8 mouse cellular contexts compared by ENCODE assay signal in genomic region chr4:40471880-40472279, GRCm38 (mm10). TPM values are rescaled to one million over a fixed set of nuclear protein-coding genes. Genes with fewer than 3 reads are reported as not detected.
DNase-seq lines count a peak whose midpoint lies in the region; ATAC-seq and TF ChIP-seq lines count a peak whose summit lies in the region.

Tmem215 (plus strand) TSS chr4:40472180.

- no peak for TF ChIP-seq CTCF in spleen, adult 2 months (IDR thresholded peaks at IDR 0.05; ENCODE audit: extremely low read depth, insufficient read depth, insufficient read length, insufficient replicate concordance)
- no peak for TF ChIP-seq CTCF in liver, embryonic 14.5 days (IDR thresholded peaks at IDR 0.05; ENCODE audit: low read depth)

- H3K27me3 ChIP-seq in heart, embryonic 12.5 days (replicated peaks), result peaks cover 36% of the 10 kb centered on the region
- H3K27me3 ChIP-seq in spleen, adult 2 months (ENCODE audit: control insufficient read depth, insufficient read depth, low read length), result no peaks in the 10 kb centered on the region
- peaks cover 14% of the 10 kb centered on the region for H3K27me3 ChIP-seq in liver, embryonic 14.5 days (ENCODE audit: control insufficient read depth, insufficient read depth, low read length)

- no peak for TF ChIP-seq EP300 in liver, embryonic 14.5 days (IDR thresholded peaks at IDR 0.05; ENCODE audit: low read depth)

- no peak within 1 kb of the TSS for H3K27ac ChIP-seq in heart, embryonic 12.5 days (ENCODE audit: poor library complexity, severe bottlenecking)
- H3K27ac ChIP-seq in spleen, adult 2 months (ENCODE audit: insufficient read depth, low read length), result peak within 1 kb of the TSS; percentile 39
- no peak within 1 kb of the TSS for H3K27ac ChIP-seq in liver, embryonic 14.5 days

- WGBS in heart, embryonic 12.5 days, result 75% methylated on average over 10 of the region's 10 CpGs
- 83% methylated on average over 10 of the region's 10 CpGs for WGBS in spleen, adult 2 months
- WGBS in liver, embryonic 14.5 days (ENCODE audit: insufficient replicate concordance), result 59% methylated on average over 10 of the region's 10 CpGs

- no peaks in the 10 kb centered on the region for H3K9me3 ChIP-seq in heart, embryonic 12.5 days (replicated peaks)
- no peaks in the 10 kb centered on the region for H3K9me3 ChIP-seq in liver, embryonic 14.5 days (ENCODE audit: control insufficient read depth, low read length)

- peak within 1 kb of the TSS; percentile 81 for H3K4me2 ChIP-seq in heart, embryonic 12.5 days
- peak within 1 kb of the TSS; percentile 13; the same call in 1 of the 2 replicates for H3K4me2 ChIP-seq in liver, embryonic 14.5 days (ENCODE audit: low read depth)

- H3K4me3 ChIP-seq in heart, embryonic 12.5 days, result peak within 1 kb of the TSS; percentile 51
- peak within 1 kb of the TSS; percentile 19; the same call in 1 of the 2 replicates for H3K4me3 ChIP-seq in spleen, adult 2 months (ENCODE audit: extremely low read depth, insufficient read depth, insufficient read length)
- peak within 1 kb of the TSS in 1 of 2 experiments; percentile 3; a peak in 1 of 4 replicates for H3K4me3 ChIP-seq in liver, embryonic 14.5 days (ENCODE audit: insufficient read depth in 1 of 2, low read depth in 2 of 2, low read length in 2 of 2)

- H3K36me3 ChIP-seq in heart, embryonic 12.5 days, result no peaks in the 10 kb centered on the region
- no peaks in the 10 kb centered on the region for H3K36me3 ChIP-seq in spleen, adult 2 months (ENCODE audit: control insufficient read depth, insufficient read depth, low read length)
- H3K36me3 ChIP-seq in liver, embryonic 14.5 days (replicated peaks; ENCODE audit: control insufficient read depth, insufficient read depth, low read depth), result no peaks in the 10 kb centered on the region

- no peak for ATAC-seq in heart, embryonic 12.5 days (ENCODE audit: insufficient number of reproducible peaks, low FRiP score)
- ATAC-seq in liver, embryonic 14.5 days (ENCODE audit: insufficient read depth), result no peak
- ATAC-seq in cerebellum, adult (ENCODE audit: insufficient number of reproducible peaks, low FRiP score, low TSS enrichment), result no peak

- peak within 1 kb of the TSS; percentile 64; the same call in 1 of the 2 replicates for H3K9ac ChIP-seq in heart, embryonic 12.5 days
- H3K9ac ChIP-seq in liver, embryonic 14.5 days (replicated peaks), result no peak within 1 kb of the TSS

- peaks cover 5% of the 10 kb centered on the region; the same call in 1 of the 2 replicates for H3K4me1 ChIP-seq in heart, embryonic 12.5 days (replicated peaks)
- no peaks in the 10 kb centered on the region for H3K4me1 ChIP-seq in spleen, adult 2 months (ENCODE audit: control insufficient read depth, insufficient read depth, insufficient read length)
- H3K4me1 ChIP-seq in liver, embryonic 14.5 days (replicated peaks; ENCODE audit: control insufficient read depth in 2 of 2, insufficient read depth in 2 of 2, low read length in 1 of 2), result no peaks in the 10 kb centered on the region

- DNase-seq in heart, adult 11 months, result no peak
- no peak for DNase-seq in spleen, adult 2 months (ENCODE audit: low read depth in 1 of 2, low spot score in 2 of 2)
- no peak for DNase-seq in spleen, adult 18-20 months
- DNase-seq in liver, embryonic 14.5 days (ENCODE audit: low read depth in 3 of 3, low spot score in 3 of 3), result no peak
- no peak for DNase-seq in urinary bladder, postnatal 4 days (ENCODE audit: low spot score in 2 of 2)
- no peak for DNase-seq in gastrocnemius, postnatal 4 days (ENCODE audit: low spot score in 2 of 2)

- no peak for TF ChIP-seq POLR2A in spleen, adult 2 months (IDR thresholded peaks at IDR 0.05; ENCODE audit: low read depth, low read length)

RNA-seq across cellular contexts. Expression of gene Tmem215, which starts in this region (rescaled TPM):
- 0.81 and 1.0 TPM in 2 replicates for polyA plus RNA-seq in heart, embryonic 12.5 days (2016; fragmentation: Nextera tagmentation; extraction: Ambion mirVana)
- 3.5 and 4.0 TPM in 2 replicates for polyA plus RNA-seq in spleen, adult 2 months (2012; rRNA removed)
- polyA plus RNA-seq in liver, embryonic 14.5 days (2012; rRNA removed), result 0.03 TPM in 1 of 2 replicates, not detected in the other
- polyA plus RNA-seq in liver, embryonic 14.5 days (2014; fragmentation: Nextera tagmentation; extraction: Ambion mirVana), result not detected in 2 replicates
- total RNA-seq in gastrocnemius, postnatal 4 days (2021), result under 1 TPM; 0.15 to 0.26 TPM
